Mouse (Mus musculus): ENCODE results near the gene Spsb1. TPM values are rescaled to one million over a fixed set of nuclear protein-coding genes. Genes with fewer than 3 reads are reported as not detected.

Gene Spsb1
- polyA plus RNA-seq, 1 experiment from 2014 or later, result 7.5 TPM

Other genes with a start within 250 kb of the Spsb1 start
- gene Tmem201, start 217.0 kb downstream of the Spsb1 start, polyA plus RNA-seq (2014; fragmentation: Nextera tagmentation; extraction: Ambion mirVana), result 25.1 and 26.3 TPM in 2 replicates
- gene Slc25a33, start 180.8 kb downstream of the Spsb1 start, polyA plus RNA-seq (2014; fragmentation: Nextera tagmentation; extraction: Ambion mirVana), result 12.0 and 12.2 TPM in 2 replicates
- 2.1 and 2.5 TPM in 2 replicates for gene H6pd, start 54.0 kb upstream of the Spsb1 start, polyA plus RNA-seq (2014; fragmentation: Nextera tagmentation; extraction: Ambion mirVana)
- gene Gpr157, start 132.3 kb upstream of the Spsb1 start, polyA plus RNA-seq (2014; fragmentation: Nextera tagmentation; extraction: Ambion mirVana), result 0.21 and 0.24 TPM in 2 replicates
- 1.1 and 1.8 TPM in 2 replicates for gene Slc2a5, start 164.2 kb upstream of the Spsb1 start, polyA plus RNA-seq (2014; fragmentation: Nextera tagmentation; extraction: Ambion mirVana)
- gene Slc2a7, start 193.9 kb upstream of the Spsb1 start, polyA plus RNA-seq (2014; fragmentation: Nextera tagmentation; extraction: Ambion mirVana), result not detected in 2 replicates
- gene Car6, start 246.3 kb upstream of the Spsb1 start, polyA plus RNA-seq (2014; fragmentation: Nextera tagmentation; extraction: Ambion mirVana), result not detected in 2 replicates